Comparison of ENCODE assay signal across 13 mouse cellular contexts in the genomic region with DNA sequence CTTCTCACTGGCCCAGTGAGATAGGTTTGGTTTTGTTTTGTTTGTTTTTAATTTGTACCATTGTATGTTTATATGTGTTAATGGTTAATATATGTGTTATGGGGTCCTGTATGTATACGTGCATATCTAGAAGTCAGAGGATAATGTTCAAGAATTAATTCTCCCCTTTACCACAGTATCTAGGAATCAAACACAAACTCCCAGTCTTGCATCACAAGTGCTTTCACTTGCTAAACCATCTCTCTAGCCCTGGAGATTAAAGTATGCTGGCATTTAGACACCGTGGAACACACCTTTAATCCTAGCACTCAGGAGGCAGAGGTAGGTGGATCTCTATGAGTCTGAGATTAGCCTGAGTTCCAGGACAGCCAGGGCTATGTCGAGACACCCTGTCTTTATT.
"Had no signal": no experiment of that assay in that cellular context is flagged by ENCODE, and none has a peak within 500 bp of the region (broad histone marks: within the 10 kb centered on the region; RNA-seq: fewer than 3 reads in every experiment).

No protein-coding gene starts in this region.

- H3K4me1 ChIP-seq: lung, embryonic 15.5 days had no signal

- H3K27ac ChIP-seq: layer of hippocampus, adult 2 months; limb, embryonic 12.5 days; liver, embryonic 13.5 days; lung, embryonic 15.5 days; neural tube, embryonic 12.5 days had no signal

- DNase-seq: kidney, adult 9 months; kidney, postnatal 10 days; kidney, postnatal 4 days; liver; liver, embryonic 13.5 days; liver, postnatal 0 days; lung, postnatal 14 days; retina, postnatal 1 day had no signal

- H3K9ac ChIP-seq: limb, embryonic 12.5 days; liver, embryonic 13.5 days; liver, postnatal 0 days; lung, embryonic 15.5 days; midbrain, embryonic 13.5 days; neural tube, embryonic 12.5 days had no signal

- H3K9me3 ChIP-seq: limb, embryonic 12.5 days; liver, embryonic 13.5 days; lung, embryonic 15.5 days; midbrain, embryonic 13.5 days; neural tube, embryonic 12.5 days had no signal

- H3K4me3 ChIP-seq: layer of hippocampus, adult 2 months; limb, embryonic 12.5 days; liver, embryonic 13.5 days; lung, embryonic 15.5 days; midbrain, embryonic 13.5 days; neural tube, embryonic 12.5 days had no signal

- H3K36me3 ChIP-seq: limb, embryonic 12.5 days; liver, embryonic 13.5 days; lung, embryonic 15.5 days; midbrain, embryonic 13.5 days; neural tube, embryonic 12.5 days had no signal

- ATAC-seq: liver, postnatal 0 days; midbrain, embryonic 13.5 days had no signal

- H3K4me2 ChIP-seq: limb, embryonic 12.5 days; liver, embryonic 13.5 days; lung, embryonic 15.5 days; midbrain, embryonic 13.5 days; neural tube, embryonic 12.5 days had no signal

- H3K27me3 ChIP-seq: limb, embryonic 12.5 days; liver, embryonic 13.5 days; lung, embryonic 15.5 days; midbrain, embryonic 13.5 days; neural tube, embryonic 12.5 days had no signal
